Mouse (Mus musculus) megakaryocyte progenitor cell, adult 5-6 weeks (primary cell): ENCODE results near the gene Mgll. TPM values are rescaled to one million over a fixed set of nuclear protein-coding genes. Genes with fewer than 3 reads are reported as not detected.
A peak's percentile ranks its signal among the peaks of the same experiment; 100 is the strongest.

Experiments
- ATAC-seq: replicated peaks from 2 replicates; pipeline ENCODE4 v1.8.0; 2016; ENCODE audit warnings: mild to moderate bottlenecking, moderate TSS enrichment, inconsistent platforms; ENCODE audit not compliant: poor library complexity
- total RNA-seq, 2 experiments: library from RNA; stranded (forward) in 1 of 2; stranded (reverse) in 1 of 2; fragments of 157-497, 149-512 nt in 1 of 2; fragments of 200-1000 nt in 1 of 2; gene quantifications; 2 replicates each; pipeline versions ENCODE4 v1.2.3 to v1.2.4; 2015 to 2017

Gene Mgll
- total RNA-seq, 2 experiments from 2014 or later: 1.6 to 1.9 TPM

- no peak for ATAC-seq
Observed at GRCm38 (mm10) chr6:88717143-88718032, 6.8 kb upstream of the Mgll start.

- ATAC-seq: no peak
Observed at GRCm38 (mm10) chr6:88718033-88718725, 6.0 kb upstream of the Mgll start.

GRCm38 (mm10) chr6:88721059-88721458, 3.2 kb upstream of the Mgll start:
- no peak for ATAC-seq

- no peak for ATAC-seq
Observed at GRCm38 (mm10) chr6:88722906-88723305, 1.3 kb upstream of the Mgll start.

GRCm38 (mm10) chr6:88723806-88724312, 353 bp upstream of the Mgll start:
- ATAC-seq: peak; percentile 20; the same call in 1 of the 2 replicates

- peak; percentile 26; the same call in 1 of the 2 replicates for ATAC-seq
Observed at GRCm38 (mm10) chr6:88725590-88725989, 1.4 kb downstream of the Mgll start.

GRCm38 (mm10) chr6:88726252-88727211, 2.3 kb downstream of the Mgll start:
- ATAC-seq: no peak

GRCm38 (mm10) chr6:88727490-88727889, 3.3 kb downstream of the Mgll start:
- ATAC-seq: no peak

- ATAC-seq: no peak
Observed at GRCm38 (mm10) chr6:88728054-88728453, 3.8 kb downstream of the Mgll start.

GRCm38 (mm10) chr6:88728515-88728914, 4.3 kb downstream of the Mgll start:
- no peak for ATAC-seq

GRCm38 (mm10) chr6:88731211-88731751, 7.1 kb downstream of the Mgll start:
- peak; percentile 90 for ATAC-seq

GRCm38 (mm10) chr6:88731991-88732390, 7.8 kb downstream of the Mgll start:
- no peak for ATAC-seq

GRCm38 (mm10) chr6:88732643-88733613, 8.7 kb downstream of the Mgll start:
- no peak for ATAC-seq

- ATAC-seq: no peak
Observed at GRCm38 (mm10) chr6:88736337-88736736, 12.1 kb downstream of the Mgll start.

GRCm38 (mm10) chr6:88736741-88737508, 12.7 kb downstream of the Mgll start:
- 0 out of 2 replicates have a peak, but pooled peaks have one; percentile 24 for ATAC-seq

GRCm38 (mm10) chr6:88737509-88737888, 13.3 kb downstream of the Mgll start:
- no peak for ATAC-seq

- ATAC-seq: peak; percentile 94
Observed at GRCm38 (mm10) chr6:88741041-88741440, 16.8 kb downstream of the Mgll start.

GRCm38 (mm10) chr6:88741791-88742190, 17.6 kb downstream of the Mgll start:
- ATAC-seq: no peak
